Mouse (Mus musculus) CH12.LX (cell line): ENCODE measurements at regions not wholly inside any gene's neighbourhood (a gene's known extent, or its start where the extent isn't known, plus 50 kb on each side); places are given as distances from the start of the nearest gene placed in this dataset.

ENCODE experiments used
- DNase-seq: peaks from one replicate; pipeline ENCODE4 v3.0.0-alpha.2; 2013; ENCODE audit errors: extremely low read depth
- H3K27ac ChIP-seq: 2 replicates; pipeline ENCODE4 v1.5.1; 2012; ENCODE audit warnings: low read depth, mild to moderate bottlenecking, control low read depth, moderate library complexity; ENCODE audit not compliant: insufficient read depth
- H3K27me3 ChIP-seq: replicated peaks from 2 replicates; pipeline ENCODE3; 2012; ENCODE audit warnings: inconsistent platforms
- H3K36me3 ChIP-seq, 2 experiments: replicated peaks in 1 of 2; 2 replicates each; pipeline versions ENCODE3 to v1.6.1; 2012; ENCODE audit warnings: inconsistent platforms in 1 of 2, low read length in 1 of 2, mild to moderate bottlenecking in 1 of 2, mixed read lengths in 1 of 2, moderate library complexity in 1 of 2; ENCODE audit not compliant: control insufficient read depth in 1 of 2, insufficient read depth in 1 of 2
- H3K4me1 ChIP-seq, 2 experiments: 2 replicates each; pipeline ENCODE4 v1.6.1; 2012; ENCODE audit warnings: inconsistent platforms in 1 of 2, moderate library complexity in 1 of 2; ENCODE audit not compliant: insufficient read depth in 2 of 2, control insufficient read depth in 1 of 2
- H3K4me2 ChIP-seq: 2 replicates; pipeline ENCODE4 v1.6.1; 2012; ENCODE audit warnings: low read depth, mild to moderate bottlenecking, control low read depth; ENCODE audit not compliant: poor library complexity, insufficient read depth, severe bottlenecking
- H3K4me3 ChIP-seq, 3 experiments: fragments of 150-350 bp in 1 of 3; sonication (generic) in 1 of 3; replicated peaks in 1 of 3; 2 replicates each; pipeline versions ENCODE3 to v1.5.1; 2011 to 2012; ENCODE audit warnings: low read depth in 2 of 3, low read length in 2 of 3, mild to moderate bottlenecking in 2 of 3, moderate library complexity in 2 of 3, control low read depth in 1 of 3, improper control_type of control experiment in 1 of 3, inconsistent platforms in 1 of 3, mixed read lengths in 1 of 3; ENCODE audit not compliant: poor library complexity in 1 of 3
- H3K79me2 ChIP-seq: replicated peaks from 2 replicates; pipeline ENCODE4 v1.6.1; 2012; ENCODE audit warnings: mild to moderate bottlenecking, moderate library complexity; ENCODE audit not compliant: control insufficient read depth, poor library complexity, insufficient read depth, severe bottlenecking; ENCODE audit errors: extremely low read depth
- H3K9ac ChIP-seq: 2 replicates; pipeline ENCODE4 v1.6.1; 2012; ENCODE audit warnings: low read depth, mild to moderate bottlenecking, control low read depth, moderate library complexity; ENCODE audit not compliant: insufficient read depth
- H3K9me3 ChIP-seq: replicated peaks from 2 replicates; pipeline ENCODE3; 2012; ENCODE audit warnings: low read length, inconsistent platforms, mixed read lengths
- BHLHE40 ChIP-seq: IDR thresholded peaks from 2 replicates; pipeline ENCODE4 v1.6.1; 2011; ENCODE audit warnings: mild to moderate bottlenecking, low read depth, low read length, improper control_type of control experiment
- CHD1 ChIP-seq: IDR thresholded peaks from 2 replicates; pipeline ENCODE4 v1.6.1; 2012; ENCODE audit warnings: low read depth, low read length, improper control_type of control experiment, inconsistent platforms
- CHD2 ChIP-seq: IDR thresholded peaks from 2 replicates; pipeline ENCODE4 v1.6.1; 2011; ENCODE audit warnings: low read length, improper control_type of control experiment
- ELF1 ChIP-seq: IDR thresholded peaks from 2 replicates; pipeline ENCODE4 v1.6.1; 2014; ENCODE audit warnings: low read depth, mild to moderate bottlenecking, inconsistent platforms, low read length, improper control_type of control experiment
- EP300 ChIP-seq: IDR thresholded peaks from 2 replicates; pipeline ENCODE4 v1.6.1; 2011; ENCODE audit warnings: low read length, improper control_type of control experiment
- GABPA ChIP-seq: IDR thresholded peaks from 2 replicates; pipeline ENCODE4 v1.6.1; 2012; ENCODE audit warnings: low read depth, low read length, improper control_type of control experiment, inconsistent platforms; ENCODE audit not compliant: insufficient replicate concordance
- MAX ChIP-seq: IDR thresholded peaks from 2 replicates; pipeline ENCODE4 v1.6.1; 2011; ENCODE audit warnings: low read length, improper control_type of control experiment
- MAZ ChIP-seq: IDR thresholded peaks from 2 replicates; pipeline ENCODE4 v1.6.1; 2012; ENCODE audit warnings: low read depth, mild to moderate bottlenecking, inconsistent platforms, low read length, improper control_type of control experiment, moderate library complexity
- NELFE ChIP-seq: IDR thresholded peaks from 2 replicates; pipeline ENCODE4 v1.6.1; 2011; ENCODE audit warnings: low read depth, low read length, improper control_type of control experiment
- POLR2A ChIP-seq: IDR thresholded peaks from 2 replicates; pipeline ENCODE4 v1.6.1; 2011; ENCODE audit warnings: low read depth, mild to moderate bottlenecking, improper control_type of control experiment, low read length
- RAD21 ChIP-seq: IDR thresholded peaks from 2 replicates; pipeline ENCODE4 v1.6.1; 2011; ENCODE audit warnings: low read depth, mild to moderate bottlenecking, low read length, improper control_type of control experiment, moderate library complexity
- RCOR1 ChIP-seq: conservative IDR thresholded peaks from 2 replicates; pipeline ENCODE4 v1.6.1; 2012; ENCODE audit warnings: low read depth, mild to moderate bottlenecking, inconsistent platforms, low read length, improper control_type of control experiment
- SIN3A ChIP-seq: IDR thresholded peaks from 2 replicates; pipeline ENCODE4 v1.6.1; 2012; ENCODE audit warnings: low read length, improper control_type of control experiment, inconsistent platforms
- TBP ChIP-seq: conservative IDR thresholded peaks from 2 replicates; pipeline ENCODE4 v1.6.1; 2011; ENCODE audit warnings: low read depth, low read length, improper control_type of control experiment
- TCF12 ChIP-seq: IDR thresholded peaks from 2 replicates; pipeline ENCODE4 v1.6.1; 2014; ENCODE audit warnings: low read depth, mild to moderate bottlenecking, inconsistent platforms, low read length, improper control_type of control experiment
- USF1 ChIP-seq: IDR thresholded peaks from 2 replicates; pipeline ENCODE4 v1.6.1; 2014; ENCODE audit warnings: low read depth, mild to moderate bottlenecking, inconsistent platforms, low read length, improper control_type of control experiment
- ZC3H11A ChIP-seq: IDR thresholded peaks from 2 replicates; pipeline ENCODE4 v1.6.1; 2012; ENCODE audit warnings: low read depth, mild to moderate bottlenecking, inconsistent platforms, low read length, improper control_type of control experiment
- ZKSCAN1 ChIP-seq: IDR thresholded peaks from 2 replicates; pipeline ENCODE4 v1.6.1; 2012; ENCODE audit warnings: low read depth, inconsistent platforms, low read length, improper control_type of control experiment, borderline replicate concordance
- ZMIZ1 ChIP-seq: IDR thresholded peaks from 2 replicates; pipeline ENCODE4 v1.6.1; 2012; ENCODE audit warnings: low read depth, mild to moderate bottlenecking, inconsistent platforms, low read length, improper control_type of control experiment
- dilution Hi-C: fragments of 300-500 bp; cut with MboI; formaldehyde crosslinking; loops from 2 replicates; pipeline ENCODE4 v1.14.3; 2020; ENCODE audit warnings: low sequenced_read_pairs; ENCODE audit not compliant: extremely low pct_unique_long_range_greater_than_20kb, extremely low pct_ligation_motif_present
- in situ Hi-C: fragments of 300-500 bp; cut with MboI; formaldehyde crosslinking; loops from 3 replicates; pipeline ENCODE4 v1.14.3; 2019; ENCODE audit warnings: low sequenced_read_pairs, low pct_ligation_motif_present, low pct_unique_long_range_greater_than_20kb, mixed read lengths

DNA sequence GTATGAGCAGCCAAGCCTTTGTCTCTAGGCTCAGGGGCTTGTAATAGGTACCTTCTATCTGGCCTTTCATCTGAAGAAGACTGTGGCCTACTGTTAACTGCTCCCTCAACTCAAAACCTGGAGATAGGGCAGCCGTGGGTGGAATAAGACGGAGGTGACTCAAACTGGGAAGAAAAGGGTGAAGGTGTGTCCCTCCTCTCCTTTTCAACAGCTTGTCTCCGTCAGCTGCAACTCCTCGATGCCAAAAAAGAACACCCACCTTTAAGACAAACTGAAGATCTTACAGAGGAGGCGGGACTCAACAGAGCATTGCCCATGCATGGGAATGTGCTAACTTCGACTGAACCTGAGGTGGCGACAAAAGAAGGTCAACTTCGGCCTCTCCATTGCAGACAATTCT, 411.7 kb upstream of the Jarid2 start:
- dilution Hi-C loops, result no loop called here
- H3K27ac ChIP-seq, result no peak overlapping the region
- no peak for TF ChIP-seq NELFE
- TF ChIP-seq MAZ, result no peak
- no peak for TF ChIP-seq CHD1
- TF ChIP-seq TCF12, result no peak
- no peak for TF ChIP-seq ZKSCAN1
- TF ChIP-seq RCOR1, result no peak
- TF ChIP-seq USF1, result no peak
- TF ChIP-seq SIN3A, result no peak
- H3K27me3 ChIP-seq, result no peaks in the 10 kb centered on the region
- no peaks in the 10 kb centered on the region for H3K36me3 ChIP-seq
- in situ Hi-C loops, result no loop called here
- no peak overlapping the region for H3K4me2 ChIP-seq
- H3K4me3 ChIP-seq, result no peak overlapping the region
- H3K9me3 ChIP-seq, result peaks cover 4% of the 10 kb centered on the region
- peaks cover 11 to 40% of the 10 kb centered on the region in 2 experiments for H3K4me1 ChIP-seq
- H3K79me2 ChIP-seq, result no peaks in the 10 kb centered on the region
- DNase-seq, result no peak
- H3K9ac ChIP-seq, result no peak overlapping the region

- H3K9me3 ChIP-seq, result peaks cover 4% of the 10 kb centered on the region
- TF ChIP-seq ZC3H11A, result no peak
- TF ChIP-seq SIN3A, result no peak
- TF ChIP-seq ELF1, result no peak
- TF ChIP-seq CHD2, result no peak
- no peak for TF ChIP-seq NELFE
- no peak for TF ChIP-seq TBP
- no peak for TF ChIP-seq EP300
- TF ChIP-seq ZMIZ1, result no peak
- TF ChIP-seq BHLHE40, result no peak
- TF ChIP-seq MAX, result no peak
- no peak for TF ChIP-seq RAD21
- no peak for TF ChIP-seq GABPA
- no peak for TF ChIP-seq POLR2A
- TF ChIP-seq, all 38 proteins: peak for 0
- H3K36me3 ChIP-seq, result no peaks in the 10 kb centered on the region
- in situ Hi-C loops (no loop called here), dilution Hi-C loops (no loop called here)
- H3K27me3 ChIP-seq, result no peaks in the 10 kb centered on the region
- H3K4me3 ChIP-seq, result no peak overlapping the region
- no peak for DNase-seq
- no peak overlapping the region for H3K27ac ChIP-seq
- H3K79me2 ChIP-seq, result no peaks in the 10 kb centered on the region
- H3K9ac ChIP-seq, result no peak overlapping the region
- peaks cover 11 to 40% of the 10 kb centered on the region in 2 experiments for H3K4me1 ChIP-seq
- no peak overlapping the region for H3K4me2 ChIP-seq
Observed at GRCm38 (mm10) chr13:44319101-44319500, 410.2 kb upstream of the Jarid2 start.
